Mouse (Mus musculus): ENCODE data around the gene Dgkb. TPM values are rescaled to one million over a fixed set of nuclear protein-coding genes. Genes with fewer than 3 reads are reported as not detected.
A peak's percentile ranks its signal among the peaks of the same experiment; 100 is the strongest.

Dgkb gene
- polyA plus RNA-seq, 1 experiment from 2014 or later, result 1.4 TPM

GRCm38 (mm10) chr12:38088224-38088623 is 270.7 kb downstream of the Dgkb start:
- 76% methylated on average over 3 of the region's 3 CpGs for WGBS
- ATAC-seq (replicated peaks; ENCODE audit: low FRiP score), result no peak

GRCm38 (mm10) chr12:38111928-38112327 is 294.4 kb downstream of the Dgkb start:
- H3K4me1 ChIP-seq, result no peaks in the 10 kb centered on the region

More at GRCm38 (mm10) chr12:38088224-38088623, 270.7 kb downstream of the Dgkb start:
- Histone ChIP-seq H3K27ac (no peak overlapping the region), H3K4me1 (no peaks in the 10 kb centered on the region), H3K27me3 (no peaks in the 10 kb centered on the region), H3K4me2 (no peak overlapping the region), H3K9ac (no peak overlapping the region), H3K36me3 (no peaks in the 10 kb centered on the region), H3K9me3 (replicated peaks) (no peaks in the 10 kb centered on the region), H3K4me3 (replicated peaks) (no peak overlapping the region)

GRCm38 (mm10) chr12:38114990-38115615 is 297.6 kb downstream of the Dgkb start:
- ATAC-seq (replicated peaks; ENCODE audit: low FRiP score), result 0 out of 2 replicates have a peak, but pooled peaks have one; percentile 60
- no peak overlapping the region for H3K4me3 ChIP-seq (replicated peaks)
- no peaks in the 10 kb centered on the region for H3K9me3 ChIP-seq (replicated peaks)
- H3K4me1 ChIP-seq, result no peaks in the 10 kb centered on the region
- 51% methylated on average over 1 of the region's 1 CpGs for WGBS
- H3K27me3 ChIP-seq, result no peaks in the 10 kb centered on the region
- H3K9ac ChIP-seq, result no peak overlapping the region
- H3K36me3 ChIP-seq, result no peaks in the 10 kb centered on the region
- H3K27ac ChIP-seq, result no peak overlapping the region
- H3K4me2 ChIP-seq, result no peak overlapping the region

More at GRCm38 (mm10) chr12:38111928-38112327, 294.4 kb downstream of the Dgkb start:
- no peak overlapping the region for H3K27ac ChIP-seq
- H3K9ac ChIP-seq, result no peak overlapping the region
- H3K9me3 ChIP-seq (replicated peaks), result no peaks in the 10 kb centered on the region
- H3K4me3 ChIP-seq (replicated peaks), result no peak overlapping the region
- 19% methylated on average over 3 of the region's 3 CpGs for WGBS
- no peaks in the 10 kb centered on the region for H3K27me3 ChIP-seq
- no peak overlapping the region for H3K4me2 ChIP-seq
- no peaks in the 10 kb centered on the region for H3K36me3 ChIP-seq
- ATAC-seq (replicated peaks; ENCODE audit: low FRiP score), result no peak

GRCm38 (mm10) chr12:38123524-38123923 is 306.0 kb downstream of the Dgkb start:
- Histone ChIP-seq H3K9me3 (replicated peaks) (no peaks in the 10 kb centered on the region), H3K27ac (no peak overlapping the region), H3K4me2 (no peak overlapping the region), H3K9ac (no peak overlapping the region), H3K4me1 (no peaks in the 10 kb centered on the region), H3K36me3 (no peaks in the 10 kb centered on the region), H3K4me3 (replicated peaks) (no peak overlapping the region), H3K27me3 (no peaks in the 10 kb centered on the region)
- ATAC-seq (replicated peaks; ENCODE audit: low FRiP score), result no peak

- no peak for ATAC-seq (replicated peaks; ENCODE audit: low FRiP score)
- no peak overlapping the region for H3K27ac ChIP-seq
- H3K4me1 ChIP-seq, result no peaks in the 10 kb centered on the region
- H3K27me3 ChIP-seq, result no peaks in the 10 kb centered on the region
- no peaks in the 10 kb centered on the region for H3K36me3 ChIP-seq
- H3K9ac ChIP-seq, result no peak overlapping the region
- H3K9me3 ChIP-seq (replicated peaks), result no peaks in the 10 kb centered on the region
- 80% methylated on average over 4 of the region's 4 CpGs for WGBS
- H3K4me2 ChIP-seq, result no peak overlapping the region
- no peak overlapping the region for H3K4me3 ChIP-seq (replicated peaks)
These were observed 307.8 kb downstream of the Dgkb start for GRCm38 (mm10) chr12:38125297-38125696.

GRCm38 (mm10) chr12:38130209-38130915 is 312.8 kb downstream of the Dgkb start:
- no peak overlapping the region for H3K27ac ChIP-seq
- H3K4me3 ChIP-seq (replicated peaks), result no peak overlapping the region
- 65% methylated on average over 9 of the region's 9 CpGs for WGBS
- no peak overlapping the region for H3K9ac ChIP-seq
- no peak overlapping the region for H3K4me2 ChIP-seq
- H3K27me3 ChIP-seq, result no peaks in the 10 kb centered on the region
- H3K9me3 ChIP-seq (replicated peaks), result no peaks in the 10 kb centered on the region
- no peak for ATAC-seq (replicated peaks; ENCODE audit: low FRiP score)
- H3K36me3 ChIP-seq, result no peaks in the 10 kb centered on the region
- H3K4me1 ChIP-seq, result no peaks in the 10 kb centered on the region

- 77% methylated on average over 5 of the region's 5 CpGs for WGBS
- no peak overlapping the region for H3K4me3 ChIP-seq (replicated peaks)
- no peak overlapping the region for H3K4me2 ChIP-seq
- H3K9me3 ChIP-seq (replicated peaks), result no peaks in the 10 kb centered on the region
- no peaks in the 10 kb centered on the region for H3K27me3 ChIP-seq
- H3K27ac ChIP-seq, result no peak overlapping the region
- H3K36me3 ChIP-seq, result no peaks in the 10 kb centered on the region
- ATAC-seq (replicated peaks; ENCODE audit: low FRiP score), result no peak
- no peaks in the 10 kb centered on the region for H3K4me1 ChIP-seq
- H3K9ac ChIP-seq, result no peak overlapping the region
These were observed 318.9 kb downstream of the Dgkb start for GRCm38 (mm10) chr12:38136379-38136778.

GRCm38 (mm10) chr12:38140039-38140438 is 322.5 kb downstream of the Dgkb start:
- Histone ChIP-seq H3K9me3 (replicated peaks) (no peaks in the 10 kb centered on the region), H3K4me2 (no peak overlapping the region), H3K27ac (no peak overlapping the region), H3K4me3 (replicated peaks) (no peak overlapping the region), H3K4me1 (no peaks in the 10 kb centered on the region), H3K9ac (no peak overlapping the region), H3K36me3 (no peaks in the 10 kb centered on the region), H3K27me3 (no peaks in the 10 kb centered on the region)
- no peak for ATAC-seq (replicated peaks; ENCODE audit: low FRiP score)

- H3K4me2 ChIP-seq, result no peak overlapping the region
- no peak overlapping the region for H3K27ac ChIP-seq
- no peaks in the 10 kb centered on the region for H3K36me3 ChIP-seq
- no peaks in the 10 kb centered on the region for H3K4me1 ChIP-seq
- WGBS, result 87% methylated on average over 1 of the region's 1 CpGs
- no peaks in the 10 kb centered on the region for H3K9me3 ChIP-seq (replicated peaks)
- H3K4me3 ChIP-seq (replicated peaks), result no peak overlapping the region
- no peak overlapping the region for H3K9ac ChIP-seq
- no peak for ATAC-seq (replicated peaks; ENCODE audit: low FRiP score)
- no peaks in the 10 kb centered on the region for H3K27me3 ChIP-seq
These were observed 415.1 kb downstream of the Dgkb start for GRCm38 (mm10) chr12:38232665-38233064.

- Histone ChIP-seq H3K4me3 (replicated peaks) (no peak overlapping the region), H3K27me3 (no peaks in the 10 kb centered on the region)
These were observed 451.3 kb downstream of the Dgkb start for GRCm38 (mm10) chr12:38268856-38269255.

GRCm38 (mm10) chr12:38301497-38301896 is 484.0 kb downstream of the Dgkb start:
- no peak for ATAC-seq (replicated peaks; ENCODE audit: low FRiP score)
- Histone ChIP-seq H3K4me1 (no peaks in the 10 kb centered on the region), H3K9ac (no peak overlapping the region), H3K36me3 (no peaks in the 10 kb centered on the region), H3K9me3 (replicated peaks) (no peaks in the 10 kb centered on the region), H3K27me3 (no peaks in the 10 kb centered on the region), H3K4me3 (replicated peaks) (no peak overlapping the region), H3K4me2 (no peak overlapping the region), H3K27ac (no peak overlapping the region)
- 71% methylated on average over 1 of the region's 1 CpGs for WGBS

More at GRCm38 (mm10) chr12:38268856-38269255, 451.3 kb downstream of the Dgkb start:
- Histone ChIP-seq H3K36me3 (no peaks in the 10 kb centered on the region), H3K27ac (no peak overlapping the region), H3K4me1 (no peaks in the 10 kb centered on the region), H3K9me3 (replicated peaks) (no peaks in the 10 kb centered on the region), H3K4me2 (no peak overlapping the region), H3K9ac (no peak overlapping the region)
- no peak for ATAC-seq (replicated peaks; ENCODE audit: low FRiP score)

GRCm38 (mm10) chr12:38303841-38304240 is 486.3 kb downstream of the Dgkb start:
- Histone ChIP-seq H3K4me2 (no peak overlapping the region), H3K27ac (no peak overlapping the region), H3K9ac (no peak overlapping the region), H3K36me3 (no peaks in the 10 kb centered on the region), H3K9me3 (replicated peaks) (no peaks in the 10 kb centered on the region), H3K4me1 (no peaks in the 10 kb centered on the region), H3K4me3 (replicated peaks) (no peak overlapping the region), H3K27me3 (no peaks in the 10 kb centered on the region)
- ATAC-seq (replicated peaks; ENCODE audit: low FRiP score), result no peak
- 82% methylated on average over 3 of the region's 3 CpGs for WGBS
